Mouse (Mus musculus): ENCODE data around the gene Psme3.

GRCm38 (mm10) chr11:101316501-101316917 lies 496 bp downstream of the Psme3 start:
- TF ChIP-seq CTCF (IDR thresholded peaks at IDR 0.05; ENCODE audit: borderline replicate concordance, control insufficient read depth, extremely low read depth, insufficient read depth, low read length, poor library complexity) (no peak), POLR2A (IDR thresholded peaks at IDR 0.05; ENCODE audit: control insufficient read depth, extremely low read depth, insufficient read depth, low read length, poor library complexity) (no peak)
